Mouse (Mus musculus) ovary, adult 10 weeks (tissue): Measurements from ENCODE around the gene Gm7849. TPM values are rescaled to one million over a fixed set of nuclear protein-coding genes. Genes with fewer than 3 reads are reported as not detected.

Source experiments
- polyA plus RNA-seq: library from polyadenylated mRNA; stranded (reverse); fragments of 350-450 nt; fragmentation: Illumina TruSeq; extraction: RNeasy Lipid Tissue Mini Kit (QIAGEN cat#74804); gene quantifications from one replicate; pipeline ENCODE4 v1.2.3, GENCODE M21; 2014

The Gm7849 gene
- polyA plus RNA-seq = not detected

DNA sequence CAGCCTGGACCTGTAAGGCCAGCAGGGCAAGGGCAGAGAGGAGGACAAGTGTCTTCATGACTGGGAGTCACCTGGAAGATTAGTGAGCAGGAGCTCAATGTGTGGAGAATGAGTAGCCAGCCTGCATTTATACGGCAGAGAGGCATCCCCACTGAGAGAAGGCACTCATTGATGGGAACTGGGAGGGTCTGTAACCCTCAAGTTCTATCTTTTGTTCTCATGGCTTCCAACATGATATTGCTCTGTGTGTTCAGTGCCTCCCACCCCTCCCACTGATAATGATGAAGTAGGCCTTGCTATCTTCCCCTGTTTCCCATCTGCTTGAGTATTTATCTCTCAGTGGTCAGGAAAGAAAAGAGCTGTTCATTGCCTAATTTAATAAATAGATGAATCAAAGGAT is at the start of gene Gm7849:
Gm7849 (minus strand) TSS at position 101 of the 400 bp plus-strand sequence.

DNA sequence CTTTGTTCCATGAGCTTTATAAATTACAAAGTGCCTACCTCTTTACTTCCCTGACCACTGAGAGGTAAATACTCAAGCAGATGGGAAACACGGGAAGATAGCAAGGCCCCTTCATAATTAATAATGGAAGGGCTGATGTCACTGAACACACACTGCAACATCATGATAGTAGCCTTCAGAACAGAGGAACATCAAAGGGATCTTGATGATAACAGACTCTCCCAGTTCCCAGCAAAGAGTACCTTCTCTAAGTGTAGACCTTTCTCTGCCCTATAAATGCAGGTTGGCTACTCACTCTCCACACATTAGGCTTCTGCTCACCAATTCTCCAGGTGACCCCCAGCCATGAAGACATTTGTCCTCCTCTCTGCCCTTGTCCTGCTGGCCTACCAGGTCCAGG is 29.2 kb downstream of the Gm7849 start, which contains the start of gene Defa36:
Defa36 (plus strand) TSS at position 301 of the 400 bp plus-strand sequence.

Other genes with a start within 250 kb of the Gm7849 start
- not detected for gene Gm15292, start 206.8 kb downstream of the Gm7849 start, polyA plus RNA-seq
- gene Defa27, start 141.0 kb downstream of the Gm7849 start, polyA plus RNA-seq = not detected
- not detected for gene Defa29, start 129.5 kb downstream of the Gm7849 start, polyA plus RNA-seq
- not detected for gene Defa2, start 78.0 kb downstream of the Gm7849 start, polyA plus RNA-seq
- not detected for gene Defa33, start 64.7 kb downstream of the Gm7849 start, polyA plus RNA-seq
- not detected for gene Defa36, start 29.1 kb downstream of the Gm7849 start, polyA plus RNA-seq
- gene Defa20, start 52.7 kb upstream of the Gm7849 start, polyA plus RNA-seq = not detected
- gene Defa32, start 72.5 kb upstream of the Gm7849 start, polyA plus RNA-seq = not detected
- gene Defa37, start 108.8 kb upstream of the Gm7849 start, polyA plus RNA-seq = not detected
- gene Defa28, start 126.4 kb upstream of the Gm7849 start, polyA plus RNA-seq = not detected
- gene Gm7861, start 137.9 kb upstream of the Gm7849 start, polyA plus RNA-seq = not detected
- gene Defa26, start 161.6 kb upstream of the Gm7849 start, polyA plus RNA-seq = not detected
- gene Defa17, start 199.2 kb upstream of the Gm7849 start, polyA plus RNA-seq = not detected
- not detected for gene Defa34, start 209.2 kb upstream of the Gm7849 start, polyA plus RNA-seq
- not detected for gene AY761184, start 247.1 kb upstream of the Gm7849 start, polyA plus RNA-seq